ENCODE assay signal across 8 mouse cellular contexts in genomic region chr7:127944614-127945013, GRCm38 (mm10). TPM values are rescaled to one million over a fixed set of nuclear protein-coding genes. Genes with fewer than 3 reads are reported as not detected.
DNase-seq lines count a peak whose midpoint lies in the region; TF ChIP-seq lines count a peak whose summit lies in the region.

No protein-coding gene starts in this region.

- DNase-seq in heart, adult 18-20 months = peak; percentile 38 to 42
- no peak for DNase-seq in heart, adult 8-10 months (ENCODE audit: low spot score)
- no peak for DNase-seq in testis, postnatal 14 days (ENCODE audit: low spot score)
- DNase-seq in limb, embryonic 10.5 days (ENCODE audit: low spot score) = peak; percentile 44
- DNase-seq in frontal cortex, adult 2 months (ENCODE audit: extremely low spot score in 1 of 2, low spot score in 1 of 2) = no peak
- no peak for DNase-seq in cerebellum, adult 2 months
- DNase-seq in natural killer cell, adult 2 months (ENCODE audit: low spot score in 2 of 2) = no peak

- peaks cover 9% of the 10 kb centered on the region for H3K4me1 ChIP-seq in testis, adult 2 months (ENCODE audit: control insufficient read depth, insufficient read depth, low read length)
- peaks cover 6% of the 10 kb centered on the region for H3K4me1 ChIP-seq in limb, embryonic 10.5 days
- H3K4me1 ChIP-seq in cerebellum, adult 2 months (ENCODE audit: control insufficient read depth, insufficient read depth, low read length) = no peaks in the 10 kb centered on the region

- H3K27ac ChIP-seq in testis, adult 2 months (ENCODE audit: control insufficient read depth, insufficient read depth, low read depth, low read length) = no peak overlapping the region
- H3K27ac ChIP-seq in limb, embryonic 10.5 days = no peak overlapping the region
- no peak overlapping the region for H3K27ac ChIP-seq in cerebellum, adult 2 months (ENCODE audit: insufficient read depth, low read length)

- no peak for TF ChIP-seq POLR2A in testis, adult 2 months (IDR thresholded peaks at IDR 0.05; ENCODE audit: control insufficient read depth, low read depth, low read length)
- TF ChIP-seq POLR2A in cerebellum, adult 2 months (IDR thresholded peaks at IDR 0.05; ENCODE audit: borderline replicate concordance, insufficient read depth, low read length) = no peak

- H3K36me3 ChIP-seq in testis, adult 2 months (ENCODE audit: control insufficient read depth, insufficient read depth, low read length) = no peaks in the 10 kb centered on the region
- no peaks in the 10 kb centered on the region for H3K36me3 ChIP-seq in limb, embryonic 10.5 days

- H3K4me3 ChIP-seq in testis, adult 2 months (ENCODE audit: control insufficient read depth, low read depth, low read length) = peak overlapping the region; percentile 53
- peak overlapping the region; percentile 29 for H3K4me3 ChIP-seq in limb, embryonic 10.5 days
- H3K4me3 ChIP-seq in cerebellum, adult 2 months (replicated peaks; ENCODE audit: insufficient read depth, low read depth, low read length) = no peak overlapping the region

- WGBS in limb, embryonic 10.5 days = 10% methylated on average over 23 of the region's 23 CpGs
- WGBS in cerebellum, adult 2 months = 5% methylated on average over 23 of the region's 23 CpGs

- H3K9me3 ChIP-seq in limb, embryonic 10.5 days (replicated peaks) = no peaks in the 10 kb centered on the region

- TF ChIP-seq CTCF in testis, adult 2 months (IDR thresholded peaks at IDR 0.05; ENCODE audit: control insufficient read depth, insufficient read depth, insufficient replicate concordance, low read depth, low read length) = no peak
- TF ChIP-seq CTCF in cerebellum, adult 2 months (IDR thresholded peaks at IDR 0.05; ENCODE audit: borderline replicate concordance, insufficient read depth, low read depth, low read length) = no peak

- no peaks in the 10 kb centered on the region for H3K27me3 ChIP-seq in testis, adult 2 months (ENCODE audit: control insufficient read depth, insufficient read depth, low read length)
- H3K27me3 ChIP-seq in limb, embryonic 10.5 days (ENCODE audit: low read depth, poor library complexity, severe bottlenecking) = peaks cover 44% of the 10 kb centered on the region
- H3K27me3 ChIP-seq in cerebellum, adult 2 months (ENCODE audit: control insufficient read depth, insufficient read depth, low read length) = peaks cover 2% of the 10 kb centered on the region; the same call in 1 of the 2 replicates

RNA-seq across cellular contexts. Expression of gene Prss36, which starts 1.9 kb away (rescaled TPM):
- 1 to 10 TPM; 8.5 to 9.3 TPM for total RNA-seq in heart, adult 18-20 months (2021)
- total RNA-seq in heart, adult 8-10 months (2022) = 10 to 100 TPM in 1 of 4 experiments, 1 to 10 TPM in 3; 8.7 to 10.4 (median 8.9) TPM
- polyA plus RNA-seq in testis, adult 2 months (2012; rRNA removed) = 5.9 and 6.3 TPM in 2 replicates
- 9.7 and 10.1 TPM in 2 replicates for polyA plus RNA-seq in limb, embryonic 10.5 days (2016; fragmentation: Nextera tagmentation; extraction: Ambion mirVana)
- polyA plus RNA-seq in frontal cortex, adult 2 months (2012; rRNA removed) = 14.0 and 15.0 TPM in 2 replicates
- 15.9 and 18.9 TPM in 2 replicates for polyA plus RNA-seq in cerebellum, adult 2 months (2012; rRNA removed)

RNA-seq across cellular contexts. Expression of gene Prss8, which starts 14.7 kb away (rescaled TPM):
- total RNA-seq in heart, adult 18-20 months (2021) = under 1 TPM in 1 of 2 experiments, not detected in 1; 0.26 TPM
- not detected for total RNA-seq in heart, adult 8-10 months (2022)
- 0.26 and 4.0 TPM in 2 replicates for polyA plus RNA-seq in testis, adult 2 months (2012; rRNA removed)
- polyA plus RNA-seq in limb, embryonic 10.5 days (2016; fragmentation: Nextera tagmentation; extraction: Ambion mirVana) = 6.3 and 7.2 TPM in 2 replicates
- polyA plus RNA-seq in frontal cortex, adult 2 months (2012; rRNA removed) = 0.36 and 0.86 TPM in 2 replicates
- polyA plus RNA-seq in cerebellum, adult 2 months (2012; rRNA removed) = 0.06 and 0.08 TPM in 2 replicates

RNA-seq across cellular contexts. Expression of gene Fus, which starts 22.6 kb away (rescaled TPM):
- total RNA-seq in heart, adult 18-20 months (2021) = 100 to 1,000 TPM; 108 to 156 TPM
- 100 to 1,000 TPM; 129 to 232 (median 187) TPM for total RNA-seq in heart, adult 8-10 months (2022)
- 271 and 306 TPM in 2 replicates for polyA plus RNA-seq in testis, adult 2 months (2012; rRNA removed)
- polyA plus RNA-seq in limb, embryonic 10.5 days (2016; fragmentation: Nextera tagmentation; extraction: Ambion mirVana) = 408 and 469 TPM in 2 replicates
- 446 and 481 TPM in 2 replicates for polyA plus RNA-seq in frontal cortex, adult 2 months (2012; rRNA removed)
- 451 and 486 TPM in 2 replicates for polyA plus RNA-seq in cerebellum, adult 2 months (2012; rRNA removed)

RNA-seq across cellular contexts. Expression of gene Kat8, which starts 32.3 kb away (rescaled TPM):
- total RNA-seq in heart, adult 18-20 months (2021) = 10 to 100 TPM; 14.1 to 14.6 TPM
- total RNA-seq in heart, adult 8-10 months (2022) = 10 to 100 TPM; 13.6 to 16.8 (median 15.3) TPM
- 98.4 and 105 TPM in 2 replicates for polyA plus RNA-seq in testis, adult 2 months (2012; rRNA removed)
- 48.0 and 53.0 TPM in 2 replicates for polyA plus RNA-seq in limb, embryonic 10.5 days (2016; fragmentation: Nextera tagmentation; extraction: Ambion mirVana)
- polyA plus RNA-seq in frontal cortex, adult 2 months (2012; rRNA removed) = 37.3 and 39.1 TPM in 2 replicates
- polyA plus RNA-seq in cerebellum, adult 2 months (2012; rRNA removed) = 49.1 and 50.0 TPM in 2 replicates

RNA-seq across cellular contexts. Expression of gene Bckdk, which starts 40.7 kb away (rescaled TPM):
- 100 to 1,000 TPM; 119 to 128 TPM for total RNA-seq in heart, adult 18-20 months (2021)
- 100 to 1,000 TPM; 119 to 144 (median 142) TPM for total RNA-seq in heart, adult 8-10 months (2022)
- 7.9 and 10.6 TPM in 2 replicates for polyA plus RNA-seq in testis, adult 2 months (2012; rRNA removed)
- polyA plus RNA-seq in limb, embryonic 10.5 days (2016; fragmentation: Nextera tagmentation; extraction: Ambion mirVana) = 130 and 137 TPM in 2 replicates
- polyA plus RNA-seq in frontal cortex, adult 2 months (2012; rRNA removed) = 50.4 and 51.0 TPM in 2 replicates
- 69.7 and 71.5 TPM in 2 replicates for polyA plus RNA-seq in cerebellum, adult 2 months (2012; rRNA removed)

Comparison
In these comparisons a context has a peak if more than half of its experiments do, and no peak if none do; other contexts are left out.
1. DNase-seq: peak in heart, adult 18-20 months (2 of 2) and limb, embryonic 10.5 days (single experiment); none in heart, adult 8-10 months (single experiment), testis, postnatal 14 days (single experiment), frontal cortex, adult 2 months (0 of 2), cerebellum, adult 2 months (0 of 2) and natural killer cell, adult 2 months (0 of 2).